Mouse (Mus musculus): Measurements from ENCODE around the gene Eif1ax.
"Not testable (repeated sequence)": the region's sequence is repeated elsewhere in the genome, so short reads cannot be mapped to it uniquely, and the experiment has no call there.

The Eif1ax gene

DNA sequence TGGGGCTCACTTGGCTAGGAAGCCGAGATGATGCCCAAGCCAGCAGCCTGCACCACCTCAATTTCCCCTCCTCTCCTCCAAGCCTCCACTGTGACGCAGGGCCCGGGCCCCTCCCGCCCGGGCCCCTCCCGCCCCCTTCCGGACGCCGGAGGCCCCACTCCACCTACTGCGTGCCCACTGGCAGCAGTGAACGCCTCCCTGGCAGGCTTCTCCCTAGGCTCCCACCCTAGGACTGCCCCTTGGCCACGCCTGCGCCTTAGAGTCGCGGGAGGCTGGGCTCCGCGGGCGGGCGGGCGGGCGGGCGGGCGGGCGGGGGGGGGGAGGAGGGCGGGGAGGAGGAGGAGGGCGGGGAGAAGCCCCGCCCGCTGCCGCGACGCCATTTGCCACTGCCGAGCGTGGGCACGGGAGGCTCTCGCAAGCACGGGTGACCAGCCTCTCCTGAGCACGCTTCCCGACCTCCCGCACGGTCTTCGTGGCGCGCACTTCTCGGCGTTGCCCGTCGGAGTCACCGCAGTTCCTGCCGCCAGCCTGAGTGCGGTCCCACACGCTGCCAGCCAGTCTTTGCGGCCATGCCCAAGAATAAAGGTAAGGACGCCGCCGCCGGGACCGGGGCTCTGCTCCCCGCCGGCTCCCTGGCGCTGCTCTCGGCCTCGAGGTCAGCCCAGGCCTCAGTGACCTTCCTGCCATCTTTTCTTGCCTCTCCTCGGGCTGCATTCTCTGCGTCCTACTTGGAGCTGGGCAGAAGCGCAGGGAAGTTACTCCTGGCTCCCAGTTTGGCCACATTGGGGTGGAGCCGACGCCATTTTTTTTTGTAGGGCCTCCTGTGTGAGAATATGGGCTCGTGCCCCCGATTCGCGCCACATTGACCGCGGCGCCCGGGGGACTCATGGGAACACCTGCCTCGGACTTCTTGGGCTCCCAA lies at the start of gene Eif1ax:
Gene Eif1ax, plus strand, starts transcription at position 348 of the 922 bp plus-strand sequence.
- peak; percentile 77 to 84 for DNase-seq

DNA sequence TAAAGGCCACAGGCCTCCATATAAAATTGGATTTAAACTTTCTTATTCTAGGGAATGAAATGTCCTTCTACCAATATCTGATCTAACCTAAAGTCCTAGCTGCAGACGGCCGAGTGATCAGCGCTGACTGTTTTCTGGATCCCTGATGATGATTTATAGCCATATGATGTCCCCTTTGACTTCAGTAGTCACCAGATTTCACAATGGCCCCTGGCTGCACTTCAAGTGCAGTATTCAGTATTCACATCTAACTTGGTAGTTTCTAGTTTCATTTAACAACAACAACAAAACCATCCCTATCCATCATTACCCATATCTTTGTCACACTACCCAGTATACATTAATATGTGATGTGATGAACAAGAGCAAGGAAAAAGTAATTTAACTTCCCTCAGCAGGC lies 7.5 kb upstream of the Eif1ax start:
- no peak for DNase-seq

DNA sequence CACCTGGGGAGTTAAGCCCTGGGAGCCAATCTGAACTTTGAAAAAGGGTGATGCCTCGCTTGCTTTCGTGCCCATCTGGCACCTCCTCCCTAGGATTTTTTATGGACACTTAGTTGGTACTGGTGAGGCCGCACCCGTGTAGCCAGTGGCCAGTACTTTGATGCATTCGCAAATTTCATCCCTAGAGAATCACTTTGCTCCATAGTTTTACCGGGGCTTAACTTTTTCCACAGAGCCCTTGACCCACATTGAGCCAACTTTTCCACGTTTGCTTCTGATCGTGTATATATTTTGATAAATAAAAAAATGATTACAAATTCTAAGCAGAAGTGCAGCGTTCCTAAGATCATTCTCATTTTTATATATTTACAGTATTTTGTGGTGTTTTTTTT lies 771 bp downstream of the Eif1ax start:
- no peak for DNase-seq

DNA sequence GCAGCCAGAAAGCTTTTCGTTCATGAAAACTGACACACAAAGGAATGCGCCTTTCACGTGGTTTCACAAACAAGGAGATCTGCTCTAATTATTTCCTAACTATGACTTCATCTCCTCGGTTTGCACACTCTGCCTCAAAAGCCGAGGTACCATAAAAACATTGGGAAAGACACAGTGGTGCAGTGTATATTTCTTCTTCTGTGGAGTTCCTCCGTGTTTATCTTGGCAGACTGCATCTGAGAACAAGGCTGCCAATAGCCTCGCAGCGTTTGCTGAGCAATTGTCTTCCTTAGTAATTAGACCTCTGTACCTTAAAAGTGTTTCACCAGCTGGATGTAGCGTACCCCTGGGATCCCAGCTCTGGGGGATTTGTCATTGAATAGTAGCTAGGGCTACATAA lies 15.1 kb downstream of the Eif1ax start:
- no peak for DNase-seq

DNA sequence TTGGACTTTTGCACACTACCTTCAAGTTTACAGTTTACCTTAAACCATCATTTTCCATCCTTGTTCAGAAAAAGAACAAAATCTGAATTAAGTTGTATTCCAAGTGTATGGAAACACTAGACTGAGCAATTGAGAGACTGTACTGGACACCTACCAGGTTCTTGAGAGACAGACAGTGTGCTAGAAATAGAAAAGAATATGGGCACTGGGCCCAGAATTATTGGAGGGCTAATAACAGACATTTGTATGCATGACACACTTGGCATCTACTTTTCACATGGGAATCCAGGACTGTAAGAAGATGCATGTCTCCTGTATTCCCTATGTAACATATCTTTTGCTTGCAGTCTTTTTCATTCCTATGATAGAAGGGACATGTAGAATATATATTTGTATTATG lies 17.0 kb downstream of the Eif1ax start:
- no peak for DNase-seq

DNA sequence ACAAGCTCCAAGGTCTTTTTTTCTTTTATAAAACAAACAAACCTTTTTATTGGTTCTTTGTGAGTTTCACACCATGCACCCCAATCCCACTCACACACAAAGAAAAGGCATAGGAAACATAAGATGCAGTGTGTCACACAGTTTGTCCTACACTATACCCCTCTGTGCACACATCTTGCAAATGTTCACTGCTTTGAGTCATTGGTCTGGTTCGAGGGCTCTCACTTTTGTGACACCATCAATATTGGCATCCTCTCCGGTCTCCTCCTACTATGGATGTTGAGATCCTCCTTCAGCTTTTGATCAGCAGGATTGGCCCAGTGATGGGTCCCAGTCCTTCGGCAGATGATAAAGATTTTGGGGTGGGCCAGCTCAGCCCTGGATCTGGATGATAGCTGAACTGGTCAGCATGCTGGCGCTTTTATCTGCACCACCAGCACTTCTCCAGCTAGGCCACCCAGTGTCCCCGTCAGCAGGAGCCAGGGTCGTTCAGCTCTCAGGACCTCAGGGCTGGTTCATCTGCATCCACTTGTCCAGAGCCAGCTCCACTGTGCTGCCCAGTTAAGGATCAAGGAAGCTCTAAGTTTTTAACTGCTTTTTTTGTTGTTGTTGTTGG lies 18.5 kb downstream of the Eif1ax start:
- no peak for DNase-seq

DNA sequence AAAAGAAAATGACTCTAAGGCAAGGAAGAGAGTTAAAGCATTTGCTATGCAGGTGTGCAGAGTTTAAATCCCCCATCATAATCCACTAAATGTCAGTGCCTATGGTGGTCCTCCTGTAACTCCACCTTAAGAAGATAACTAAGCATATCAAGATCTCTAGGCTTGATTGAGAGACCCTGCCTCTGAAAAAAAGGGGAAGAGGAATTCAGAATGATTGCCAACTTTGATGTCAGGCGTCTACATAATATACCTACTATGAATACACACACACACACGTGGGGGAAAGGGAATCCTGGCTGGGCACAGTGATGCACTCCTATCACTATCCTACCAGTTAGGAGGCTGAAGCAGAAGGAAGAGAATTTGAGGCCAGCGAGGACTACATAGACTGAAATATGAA lies 19.3 kb downstream of the Eif1ax start:
- DNase-seq, result no peak

DNA sequence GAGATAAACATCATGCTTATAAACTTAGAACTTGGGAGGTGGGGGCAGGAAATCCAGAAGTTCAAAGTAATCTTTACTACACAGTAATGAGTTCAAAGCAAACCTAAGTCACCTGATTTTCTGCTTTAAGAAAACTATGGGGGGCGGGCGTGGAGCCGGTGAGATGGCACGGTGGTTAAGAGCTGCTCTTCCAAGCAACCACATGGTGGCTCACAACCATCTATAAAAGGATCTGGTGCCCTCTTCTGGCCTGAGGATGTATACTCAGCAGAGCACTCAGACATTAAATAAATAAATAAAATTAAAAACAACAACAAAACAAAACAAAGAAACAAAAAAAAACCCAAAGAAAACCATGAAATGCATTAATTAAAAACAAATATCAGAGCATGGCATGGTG lies 37.3 kb downstream of the Eif1ax start:
- peak; percentile 17 to 18 for DNase-seq

DNA sequence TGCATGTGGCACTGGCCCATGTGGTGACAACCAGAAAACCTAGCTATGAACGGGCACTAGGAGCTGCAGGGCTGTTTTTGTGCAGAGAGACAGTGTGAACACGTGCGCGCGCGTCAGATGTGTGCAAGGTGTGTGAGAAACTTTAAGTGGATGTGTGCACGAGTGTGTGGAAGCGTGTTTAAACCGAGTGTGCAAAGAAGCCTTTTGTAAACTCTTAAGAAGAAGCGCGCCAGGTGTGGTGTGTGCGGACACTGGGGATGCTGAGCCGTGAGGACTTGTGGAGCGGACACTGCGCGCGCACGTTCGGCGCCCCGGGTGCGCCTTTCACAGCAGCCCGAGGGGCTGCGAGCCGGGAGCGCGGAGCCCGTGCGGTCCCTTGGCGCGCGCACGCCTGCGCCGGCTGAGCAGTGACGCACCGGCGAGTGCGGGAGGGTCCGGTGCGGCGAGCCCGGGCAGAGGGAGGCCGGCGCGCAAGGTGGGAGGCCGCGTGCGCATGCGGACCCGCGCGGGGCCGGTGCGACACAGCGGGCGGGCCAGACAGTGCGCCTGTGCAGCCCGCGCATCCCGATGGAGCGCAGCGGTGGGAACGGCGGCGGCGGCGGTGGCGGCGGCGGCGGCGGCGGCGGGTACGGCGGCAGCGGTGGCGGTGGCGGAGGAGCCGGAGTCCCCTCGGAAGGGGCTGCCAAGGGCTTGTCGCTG lies 42.3 kb downstream of the Eif1ax start, which contains the start of gene Map7d2:
Gene Map7d2, plus strand, starts transcription at position 443 of the 699 bp plus-strand sequence.
- peak; percentile 16 to 38 for DNase-seq

DNA sequence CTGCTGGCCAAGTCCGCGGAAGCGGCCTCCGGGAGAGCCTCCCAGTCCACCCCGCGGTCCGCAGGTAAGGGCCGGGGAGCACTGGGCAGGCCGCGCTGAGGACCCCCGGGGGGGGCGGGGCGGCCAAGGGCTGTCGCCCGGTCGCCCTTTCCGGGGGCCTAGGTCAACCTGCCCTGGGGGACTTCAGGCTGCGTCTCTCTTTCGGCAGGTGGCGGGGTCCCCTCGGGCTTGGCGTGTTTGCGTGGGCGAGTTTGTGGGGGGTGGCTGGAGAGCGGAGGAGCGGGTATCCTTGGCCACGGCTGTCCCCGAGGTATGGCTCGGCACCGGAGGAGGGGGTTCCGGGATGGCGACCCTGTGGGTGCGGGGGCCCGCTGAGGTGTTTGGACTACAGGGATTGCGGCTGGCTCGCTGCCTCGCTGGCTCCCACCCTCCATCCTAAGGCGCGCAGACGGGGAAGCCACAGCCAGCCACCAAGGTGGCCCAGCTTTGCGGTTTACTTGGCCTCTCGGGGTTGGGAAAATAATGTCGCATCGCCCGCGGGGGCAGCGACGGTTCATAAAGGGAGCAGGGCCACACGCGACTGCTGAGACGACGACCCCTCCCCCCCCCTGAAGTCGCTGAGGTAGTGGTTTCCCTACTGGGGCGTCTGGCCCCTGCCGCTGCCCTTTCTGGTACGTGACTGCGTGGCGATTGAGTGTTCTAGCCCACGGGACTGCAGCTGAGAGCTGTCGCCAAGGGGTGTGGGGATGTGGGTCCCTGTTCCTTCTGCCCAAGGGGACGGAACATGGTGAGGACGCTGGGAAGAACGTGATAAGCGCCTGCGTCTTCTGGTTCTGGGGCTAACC lies 43.1 kb downstream of the Eif1ax start:
- peak; percentile 1 to 7 for DNase-seq

DNA sequence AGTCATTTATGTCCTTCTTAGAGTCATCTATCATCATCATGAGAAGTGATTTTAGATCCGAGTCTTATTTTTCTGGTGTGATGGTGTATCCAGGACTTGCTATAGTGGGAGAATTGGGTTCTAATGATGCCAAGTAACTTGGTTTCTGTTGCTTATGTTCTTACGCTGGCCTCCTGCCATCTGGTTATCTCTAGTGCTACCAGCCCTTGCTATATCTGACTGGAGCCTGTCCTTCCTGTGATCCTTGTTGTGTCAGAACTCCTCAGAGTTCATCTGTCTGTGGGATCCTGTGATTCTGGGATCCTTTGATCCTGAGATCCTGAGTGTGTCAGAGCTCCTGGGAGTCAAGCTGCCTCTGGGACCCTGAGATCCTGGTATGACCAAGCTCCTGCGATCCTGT lies 58.5 kb downstream of the Eif1ax start:
- DNase-seq, result not testable (repeated sequence)

All from kidney, postnatal 4 days (tissue).